Mouse (Mus musculus) left cerebral cortex, postnatal 25 days (tissue): ENCODE results near the gene Ube2e1. TPM values are rescaled to one million over a fixed set of nuclear protein-coding genes. Genes with fewer than 3 reads are reported as not detected.
"Not testable (repeated sequence)": the region's sequence is repeated elsewhere in the genome, so short reads cannot be mapped to it uniquely, and the experiment has no call there.

ENCODE experiments used
- DNase-seq, 2 experiments: peaks; one replicate each; pipeline ENCODE4 v3.0.0; 2022; ENCODE audit warnings: low spot score in 2 of 2, mixed read lengths in 1 of 2
- intact Hi-C: fragments of 180-260 bp; cut with DNase I; formaldehyde crosslinking; loops from one replicate; pipeline ENCODE4 v1.15.1; 2025
- total RNA-seq, 2 experiments: library from RNA; stranded (reverse); gene quantifications; 2 replicates each; pipeline ENCODE4 v1.2.3; 2021

Gene Ube2e1
- total RNA-seq, 2 experiments from 2014 or later: 116 to 119 TPM

DNA sequence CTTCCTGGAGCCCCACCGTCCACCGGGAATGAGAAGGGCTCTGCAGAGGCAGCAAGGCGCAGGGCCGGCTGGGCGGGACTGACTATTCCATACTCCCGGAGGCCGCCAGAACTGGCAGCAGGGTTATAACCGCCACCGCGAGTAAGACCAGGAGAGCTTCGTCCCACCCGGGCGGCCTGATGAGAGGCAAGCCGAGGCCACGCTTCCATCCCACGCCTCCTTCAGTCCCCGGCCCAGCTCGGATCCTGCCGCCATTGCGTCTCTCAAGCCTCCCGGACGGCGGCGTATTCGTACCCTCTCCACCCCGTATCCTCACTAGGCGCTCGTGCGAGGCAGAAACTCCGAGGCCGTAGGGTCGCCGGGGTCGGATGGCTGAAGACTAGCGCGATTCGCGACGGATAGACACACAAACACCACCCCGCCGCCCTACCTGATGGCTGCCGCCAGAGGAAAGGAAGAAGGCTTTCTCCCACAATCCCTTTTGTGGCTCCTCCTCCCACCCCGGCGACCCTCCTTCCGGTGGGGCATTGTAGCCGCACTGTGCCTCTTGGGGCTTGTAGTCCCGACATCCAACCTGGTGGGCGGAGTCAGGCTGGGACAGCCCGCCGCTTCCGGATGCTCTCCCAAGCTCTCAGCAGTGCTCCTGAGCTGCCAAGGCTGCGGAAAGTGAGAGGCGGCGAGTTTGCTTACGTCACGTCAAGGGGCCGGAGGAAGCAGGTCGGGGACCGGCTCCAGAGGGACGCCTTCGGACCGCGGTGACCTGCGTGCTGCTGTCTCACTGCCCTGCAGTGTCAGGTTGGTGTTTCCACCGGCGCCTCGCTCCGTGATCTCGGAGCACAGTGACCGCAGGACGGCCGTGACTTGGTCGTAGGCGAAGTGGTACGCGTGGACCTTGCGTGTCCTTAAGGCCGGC is 60.9 kb downstream of the Ube2e1 start, which contains the start of the genes Nkiras1 and Rpl15:
Gene Nkiras1 (plus strand): TSS at position 608 of the 913 bp plus-strand sequence.
Gene Rpl15 (minus strand): TSS at position 863 of the 913 bp plus-strand sequence.
- peak; percentile 99 to 100 for DNase-seq
- intact Hi-C loops: loop anchor here (1.0 to 5.0 kb wide), 4 partner anchors 31 to 622 kb away; partner anchors contain the start of genes Nr1d2, Ube2e1 and Ube2e2

DNA sequence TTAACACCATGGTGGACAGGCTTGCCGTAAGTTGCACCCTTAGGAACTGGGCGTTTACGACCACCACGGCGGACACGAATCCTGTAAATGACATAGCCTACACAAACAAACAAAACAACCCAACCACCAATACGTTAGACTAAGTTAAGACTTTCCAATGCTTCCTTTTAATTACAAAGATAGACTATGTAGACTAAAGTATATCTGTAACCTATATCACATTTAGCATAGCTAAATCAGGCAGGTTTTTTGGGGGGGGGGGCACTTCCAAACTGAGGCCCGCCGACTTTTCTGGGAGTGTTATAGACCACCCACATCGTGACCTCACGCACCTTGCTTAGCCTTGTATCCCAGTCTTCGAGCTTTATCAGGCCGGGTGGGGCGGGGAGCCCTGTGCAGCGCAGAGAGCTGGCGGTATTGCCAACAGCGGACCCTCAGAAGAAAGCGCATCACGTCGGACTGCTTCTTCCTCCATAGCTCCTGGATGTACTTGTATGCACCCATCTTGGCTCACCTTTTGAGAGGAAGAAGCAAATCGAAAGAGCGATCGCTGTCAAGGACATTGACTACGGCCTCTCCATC is 61.6 kb downstream of the Ube2e1 start:
- DNase-seq: not testable (repeated sequence)
- intact Hi-C loops: loop anchor here (2.0 to 5.0 kb wide), 3 partner anchors 48 to 622 kb away; partner anchors contain the start of genes Ube2e1 and Ube2e2

DNA sequence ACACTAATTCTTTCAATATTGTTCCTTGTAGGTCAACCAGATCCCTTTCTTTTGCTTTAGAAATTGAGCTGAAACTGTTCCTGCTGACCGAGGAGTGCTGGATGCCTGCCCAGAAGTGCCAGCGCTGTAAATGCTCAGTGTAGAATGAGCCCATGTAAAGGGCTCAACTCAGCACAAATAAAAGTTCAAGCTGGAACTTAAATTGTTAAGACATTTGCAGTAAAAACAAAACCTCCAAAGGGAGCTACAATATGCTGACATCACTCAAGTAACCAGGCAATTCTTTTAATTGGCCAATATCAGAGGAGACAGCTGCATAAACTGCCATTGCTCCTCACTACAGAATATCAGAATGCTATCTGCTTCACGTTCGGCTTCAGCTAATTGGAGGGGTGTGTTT is 68.2 kb downstream of the Ube2e1 start:
- DNase-seq: peak; percentile 53 to 65
- intact Hi-C loops: loop anchor here (1.0 kb wide), 1 partner anchor 18 kb away; no protein-coding TSS in a partner anchor

DNA sequence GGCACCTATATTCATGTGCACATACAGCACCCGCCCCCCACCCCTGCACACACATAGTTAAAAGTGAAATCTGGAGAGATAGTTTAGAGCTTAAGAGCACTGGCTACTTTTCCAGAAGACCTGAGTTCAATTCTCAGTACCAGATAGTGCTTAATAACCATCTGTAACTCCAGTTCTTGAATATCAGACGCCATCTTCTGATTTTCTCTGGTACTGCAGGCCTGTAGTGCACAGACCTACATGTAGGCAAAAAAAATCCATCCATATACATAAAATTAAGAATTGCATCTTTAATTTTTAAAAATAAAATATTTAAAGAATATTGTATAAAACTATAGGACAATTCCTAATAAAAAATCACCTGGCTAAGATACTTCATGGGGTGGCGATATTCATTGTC is 70.5 kb downstream of the Ube2e1 start:
- intact Hi-C loops: no loop called here
- DNase-seq: no peak

DNA sequence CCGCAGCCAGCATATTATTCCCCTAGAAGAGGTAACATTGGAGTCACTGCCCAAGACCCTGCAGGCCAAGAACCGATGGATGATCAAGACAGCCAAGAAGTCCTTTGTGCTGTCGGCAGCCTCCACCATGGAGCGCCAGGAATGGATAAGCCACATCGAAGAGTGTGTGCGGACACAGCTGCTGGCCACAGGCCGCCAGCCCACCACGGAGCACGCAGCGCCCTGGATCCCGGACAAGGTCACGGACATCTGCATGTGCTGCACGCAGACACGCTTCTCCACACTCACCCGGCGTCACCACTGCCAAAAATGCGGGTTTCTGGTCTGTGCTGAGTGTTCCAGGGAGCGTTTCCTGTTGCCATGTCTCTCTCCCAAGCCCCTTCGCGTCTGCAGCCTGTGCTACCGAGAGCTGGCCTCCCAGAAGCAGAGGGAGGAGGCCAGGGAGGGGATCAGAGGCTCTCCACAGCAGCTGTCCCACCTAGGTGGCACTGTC is 89.0 kb downstream of the Ube2e1 start:
- intact Hi-C loops: no loop called here

DNA sequence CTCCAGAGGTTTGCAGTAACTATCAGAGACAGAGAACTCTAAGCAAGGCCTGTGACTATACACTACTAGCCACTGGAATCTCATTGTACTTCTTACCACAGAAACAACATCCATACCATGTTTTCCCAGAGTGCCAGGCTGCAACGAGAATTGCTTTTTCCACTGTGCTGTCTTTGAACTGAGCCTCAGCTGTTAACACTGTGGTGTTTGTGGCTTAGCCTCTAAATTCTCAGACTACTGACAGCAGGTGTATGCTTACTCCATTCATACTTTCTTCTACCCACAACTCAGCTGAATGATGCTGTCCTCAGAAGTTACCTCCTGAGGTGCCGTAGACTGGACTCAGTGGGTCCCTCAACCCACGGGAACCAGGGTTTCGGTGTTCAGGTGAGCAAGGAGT is 89.9 kb downstream of the Ube2e1 start:
- intact Hi-C loops: no loop called here
- DNase-seq: no peak

More for the DNA sequence above, 89.0 kb downstream of the Ube2e1 start:
- no peak for DNase-seq

DNA sequence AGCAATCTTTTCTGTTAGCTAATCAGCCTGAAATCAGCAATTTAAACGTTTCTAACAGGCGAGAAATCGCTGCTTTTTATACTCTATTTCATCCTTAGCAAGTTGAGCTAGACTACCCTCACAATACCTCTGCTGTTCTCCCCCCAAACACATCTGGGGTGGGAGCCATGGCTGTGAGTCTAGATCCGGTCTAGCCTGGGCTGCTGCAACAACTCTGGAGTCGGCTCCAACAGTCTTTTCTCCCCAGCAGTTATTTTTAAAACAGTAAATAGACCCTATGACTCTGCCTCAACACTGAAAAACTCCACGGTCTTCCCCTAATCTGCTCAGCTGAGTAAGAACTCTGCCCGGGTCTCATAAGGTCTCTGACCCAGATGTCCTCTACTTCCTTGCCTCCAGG is 91.5 kb downstream of the Ube2e1 start:
- no peak for DNase-seq
- intact Hi-C loops: no loop called here

DNA sequence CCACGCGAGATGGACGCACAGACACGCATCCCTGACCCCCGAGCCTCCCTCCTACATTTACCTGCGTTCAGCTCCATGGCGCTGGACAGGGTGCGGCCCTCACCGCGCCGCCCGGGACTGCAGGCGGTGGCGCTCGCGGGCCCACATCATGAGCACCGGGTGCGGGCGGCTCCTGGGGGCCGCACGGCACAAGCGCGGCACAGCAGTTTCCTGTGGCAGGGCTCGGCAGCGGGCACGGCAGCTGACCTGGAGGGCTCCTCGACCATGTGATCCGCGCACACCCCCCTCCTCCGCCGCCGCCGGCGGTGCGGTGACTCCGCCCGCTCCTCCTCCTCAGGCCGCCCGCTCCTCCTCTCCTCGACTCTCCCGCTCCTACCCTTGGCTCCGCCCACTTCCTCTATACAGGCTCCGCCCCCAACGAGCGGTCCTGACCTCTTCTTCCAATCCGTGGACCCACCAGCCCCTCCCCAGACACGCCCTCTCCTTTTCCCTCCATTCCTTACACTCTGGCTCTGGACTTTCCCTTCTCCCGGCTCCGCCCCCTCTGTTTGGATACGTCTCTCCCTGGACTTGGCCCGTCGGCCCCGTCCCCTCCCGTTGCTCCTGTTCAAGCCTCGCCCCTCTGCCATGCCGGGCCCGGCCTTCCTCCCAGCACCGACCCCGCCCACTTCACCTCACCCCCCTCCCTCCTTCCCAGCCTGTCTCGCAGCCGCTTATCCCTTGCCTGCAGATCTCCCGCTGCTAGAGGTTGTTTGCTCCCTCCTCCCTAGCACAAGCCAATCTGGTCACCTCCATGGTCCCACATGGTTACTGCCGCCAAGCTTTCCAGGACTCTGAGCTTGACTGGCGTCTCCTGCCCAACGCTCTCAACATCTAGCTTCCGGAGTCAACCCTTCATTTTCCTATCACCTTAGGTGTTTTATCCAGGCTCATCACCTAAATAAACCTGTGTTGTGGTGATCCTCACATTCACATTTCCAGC is 92.6 kb downstream of the Ube2e1 start, which contains the start of gene Nr1d2:
Gene Nr1d2 (minus strand): TSS at position 378 of the 982 bp plus-strand sequence.
- intact Hi-C loops: loop anchor here (1.0 kb wide), 1 partner anchor 32 kb away; the partner anchor contains the start of genes Nkiras1 and Rpl15
- peak; percentile 94 to 98 for DNase-seq

DNA sequence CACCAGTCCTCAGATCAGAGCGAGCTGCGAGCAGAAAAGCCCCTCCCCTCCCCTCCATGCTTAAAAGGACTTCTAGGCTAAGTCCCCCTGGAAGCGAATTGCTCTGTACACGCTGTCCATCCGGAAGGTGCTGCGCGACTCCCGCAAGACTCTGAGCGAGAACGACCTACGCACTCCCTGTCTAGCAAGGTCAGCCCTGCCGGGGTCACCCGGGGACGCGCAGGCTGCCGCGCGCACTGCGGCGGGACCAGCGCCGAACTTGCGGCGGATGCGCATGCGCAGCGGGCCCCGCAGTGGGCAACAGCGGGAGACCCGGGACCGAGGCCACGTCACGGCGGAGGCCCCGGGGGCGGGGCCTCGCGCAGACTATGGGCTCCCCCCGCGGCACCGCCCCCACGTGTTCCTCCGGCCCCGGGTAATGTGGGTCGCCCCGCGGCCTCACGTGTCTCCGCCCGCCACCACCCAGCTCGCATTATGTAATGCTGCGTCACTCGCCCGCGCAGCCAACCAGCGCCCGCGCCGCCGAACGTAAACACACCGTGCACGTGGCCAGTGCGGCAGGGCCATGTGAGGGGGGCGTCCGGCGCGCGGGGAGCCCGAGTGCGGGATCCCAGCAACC is 93.4 kb downstream of the Ube2e1 start:
- intact Hi-C loops: no loop called here
- peak; percentile 97 to 99 for DNase-seq

DNA sequence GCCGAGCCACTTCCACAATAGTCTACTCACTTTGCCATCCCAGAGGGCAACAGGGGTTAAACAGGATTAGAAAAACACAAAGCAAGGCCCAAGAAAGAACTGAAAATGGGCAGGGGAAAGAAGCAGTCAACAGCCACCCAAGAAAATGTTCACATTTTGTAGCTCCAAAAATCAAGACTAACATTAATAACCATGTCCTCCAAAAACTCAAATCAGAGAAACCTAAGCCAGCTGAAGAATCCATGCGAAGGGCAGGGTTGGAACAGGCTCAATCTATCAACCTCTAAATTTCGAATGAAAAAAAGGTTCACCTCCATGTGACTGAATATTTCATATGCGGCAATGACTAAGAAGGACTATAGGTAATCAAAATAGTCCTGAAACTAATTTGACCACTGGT is 94.3 kb downstream of the Ube2e1 start:
- no peak for DNase-seq
- intact Hi-C loops: no loop called here

DNA sequence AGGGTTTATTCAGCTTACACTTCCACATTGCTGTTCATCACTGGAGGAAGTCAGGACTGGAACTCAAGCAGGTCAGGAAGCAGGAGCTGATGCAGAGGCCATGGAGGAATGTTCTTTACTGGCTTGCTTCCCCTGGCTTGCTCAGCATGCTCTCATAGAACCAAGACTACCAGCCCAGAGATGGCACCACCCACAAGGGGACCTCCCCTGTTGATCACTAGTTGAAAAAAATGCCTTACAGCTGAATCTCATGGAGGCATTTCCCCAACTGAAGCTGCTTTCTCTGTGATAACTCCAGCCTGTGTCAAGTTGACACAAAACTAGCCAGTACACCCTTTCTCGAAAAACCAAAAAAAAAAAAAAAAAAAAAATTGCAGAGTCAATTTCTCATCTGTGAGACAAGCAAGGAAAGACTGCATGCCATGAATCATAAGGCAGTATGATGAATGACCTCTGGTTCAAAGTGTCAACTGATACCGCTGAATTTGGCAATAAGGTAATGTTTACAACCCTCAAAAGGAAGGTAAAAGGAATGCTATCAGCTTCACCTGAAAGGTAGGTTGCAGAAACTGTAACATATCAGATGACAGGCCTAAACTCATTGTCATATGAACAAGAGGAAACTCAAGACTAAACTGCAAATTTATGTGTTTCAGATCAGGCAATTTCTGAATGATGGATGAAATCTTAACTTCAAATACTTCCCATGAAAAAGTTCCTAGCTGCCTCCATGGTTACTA is 95.0 kb downstream of the Ube2e1 start:
- intact Hi-C loops, DNase-seq: not testable (repeated sequence)

DNA sequence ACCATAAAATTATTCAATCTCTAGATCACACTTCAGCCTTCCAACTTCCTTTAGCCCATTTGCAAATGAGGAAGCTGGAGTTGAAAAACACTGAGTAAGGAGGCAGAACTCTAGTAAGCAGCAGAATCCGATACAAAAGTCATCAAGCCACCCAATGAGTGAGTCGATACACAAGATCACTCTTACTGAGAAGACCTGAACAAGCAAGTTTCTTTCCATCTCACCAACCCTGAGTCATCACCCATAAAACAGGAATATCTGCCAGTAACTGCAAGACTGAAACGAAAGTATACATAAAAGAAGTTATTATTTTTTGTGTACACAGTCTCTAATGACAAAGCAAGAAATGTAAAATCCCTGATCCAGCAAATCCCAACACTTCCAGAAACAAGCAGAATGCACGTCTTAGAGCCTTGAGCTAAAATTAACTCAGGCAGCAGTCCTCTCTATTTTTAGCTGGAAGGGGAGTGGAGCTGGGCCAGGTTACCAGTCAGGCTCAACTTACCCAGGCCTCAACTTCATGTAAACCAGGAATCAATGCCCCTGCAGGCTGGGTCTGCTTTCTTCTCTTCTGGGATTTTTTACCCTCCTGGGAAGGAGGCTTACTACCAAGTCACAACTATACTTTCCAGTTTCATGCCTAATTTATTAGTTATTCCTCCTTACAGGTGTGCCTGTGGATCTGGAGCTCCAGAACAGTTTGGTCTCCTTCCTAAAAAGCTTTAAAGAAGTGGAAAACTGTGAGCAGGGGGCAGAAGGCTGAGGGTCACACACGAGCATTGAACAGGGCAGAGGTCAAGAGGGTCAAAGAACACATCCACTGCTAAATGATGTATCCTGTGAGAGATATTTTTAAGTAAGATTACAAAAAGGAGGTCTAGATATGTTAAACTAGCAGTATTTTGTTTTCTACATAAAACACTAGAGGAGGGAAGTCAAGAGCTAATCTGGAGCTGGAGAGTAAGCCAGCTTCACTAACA is 97.4 kb downstream of the Ube2e1 start:
- DNase-seq: peak in 1 of 2 experiments; percentile 30
- intact Hi-C loops: no loop called here

DNA sequence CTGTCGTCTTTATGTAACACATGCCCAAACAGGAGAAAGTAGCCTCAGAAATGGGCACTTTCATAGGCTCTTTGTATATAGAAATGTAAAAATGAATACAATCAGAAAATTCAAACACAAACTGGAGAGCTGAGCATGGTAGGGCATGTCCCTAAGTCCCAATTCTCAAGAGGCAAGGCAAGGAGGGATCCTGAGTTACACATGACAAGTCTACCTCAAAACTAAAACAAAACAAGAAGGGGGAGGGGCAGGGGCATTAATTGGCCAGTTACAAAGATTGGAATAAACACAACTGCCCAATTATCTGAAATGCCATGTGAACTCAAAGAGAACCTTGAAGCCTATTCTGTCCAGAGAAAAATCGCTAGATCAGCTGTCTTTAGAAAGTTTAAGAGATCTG is 98.6 kb downstream of the Ube2e1 start:
- intact Hi-C loops: no loop called here
- DNase-seq: no peak
